Mouse (Mus musculus) lung, embryonic 14.5 days (tissue): ENCODE measurements at regions not wholly inside any gene's neighbourhood (a gene's known extent, or its start where the extent isn't known, plus 50 kb on each side); places are given as distances from the start of the nearest gene placed in this dataset.
A peak's percentile ranks its signal among the peaks of the same experiment; 100 is the strongest.

ENCODE experiments used
- ATAC-seq: fragments of 200-750 bp; cut with Nextera tagmentation; 2 replicates; pipeline ENCODE4 v1.8.0; 2017; ENCODE audit warnings: mild to moderate bottlenecking, moderate TSS enrichment, moderate library complexity; ENCODE audit not compliant: insufficient read depth
- DNase-seq: peaks from one replicate; pipeline ENCODE4 v3.0.0-alpha.2; 2015
- H3K27ac ChIP-seq: fragments of 300-500 bp; sonication (generic); 2 replicates; pipeline ENCODE4 v1.5.1; 2014; ENCODE audit warnings: low read depth, mild to moderate bottlenecking, moderate library complexity
- H3K27me3 ChIP-seq: fragments of 300-500 bp; sonication (generic); 2 replicates; pipeline ENCODE4 v1.6.1; 2014; ENCODE audit warnings: low read length, control low read depth; ENCODE audit not compliant: insufficient read depth
- H3K36me3 ChIP-seq: fragments of 300-500 bp; sonication (generic); 2 replicates; pipeline ENCODE4 v1.6.1; 2014; ENCODE audit warnings: control low read depth; ENCODE audit not compliant: insufficient read depth
- H3K4me1 ChIP-seq: fragments of 300-500 bp; sonication (generic); 2 replicates; pipeline ENCODE4 v1.6.1; 2014; ENCODE audit warnings: antibody characterized with exemption, control low read depth; ENCODE audit not compliant: insufficient read depth
- H3K4me2 ChIP-seq: fragments of 300-500 bp; sonication (generic); 2 replicates; pipeline ENCODE4 v1.6.1; 2014; ENCODE audit warnings: mild to moderate bottlenecking
- H3K4me3 ChIP-seq: fragments of 300-500 bp; sonication (generic); 2 replicates; pipeline ENCODE4 v1.5.1; 2014; ENCODE audit warnings: low read depth, low read length
- H3K9ac ChIP-seq: fragments of 300-500 bp; sonication (generic); 2 replicates; pipeline ENCODE4 v1.6.1; 2014
- H3K9me3 ChIP-seq: fragments of 300-500 bp; sonication (generic); 2 replicates; pipeline ENCODE4 v1.6.1; 2016; ENCODE audit warnings: low read depth, low read length, control low read depth
- CTCF ChIP-seq: IDR thresholded peaks from 2 replicates; pipeline ENCODE4 v1.5.1; 2016; ENCODE audit warnings: antibody characterized with exemption, low read depth
- whole genome bisulfite sequencing: fragments of 180-500 bp; shearing (Covaris S2); extraction: QIAGEN DNeasy Blood & Tissue Kit; methylation state at CpG from one replicate; pipeline ENCODE4 v1.1.7; 2014; 5-methylcytosine and 5-hydroxymethylcytosine counted together

- no peak for TF ChIP-seq CTCF
- no peaks in the 10 kb centered on the region for H3K9me3 ChIP-seq
- H3K4me3 ChIP-seq: no peak overlapping the region
- ATAC-seq (peak; percentile 84), DNase-seq (peak; percentile 79)
- no peaks in the 10 kb centered on the region for H3K36me3 ChIP-seq
- H3K27me3 ChIP-seq: no peaks in the 10 kb centered on the region
- no peaks in the 10 kb centered on the region for H3K4me1 ChIP-seq
- no peak overlapping the region for H3K27ac ChIP-seq
- H3K4me2 ChIP-seq: no peak overlapping the region
- no peak overlapping the region for H3K9ac ChIP-seq
- 52% methylated on average over 10 of the region's 10 CpGs for WGBS
These were observed 185.7 kb downstream of the Hace1 start for GRCm38 (mm10) chr10:45763160-45763955.

- H3K36me3 ChIP-seq: no peaks in the 10 kb centered on the region
- H3K27ac ChIP-seq: 0 out of 2 replicates have a peak overlapping the region, but pooled peaks have one; percentile 20
- H3K4me2 ChIP-seq: no peak overlapping the region
- H3K9me3 ChIP-seq: no peaks in the 10 kb centered on the region
- H3K4me3 ChIP-seq: no peak overlapping the region
- no peaks in the 10 kb centered on the region for H3K27me3 ChIP-seq
- no peak for TF ChIP-seq CTCF
- peak; percentile 17 for DNase-seq
- 29% methylated on average over 6 of the region's 6 CpGs for WGBS
- no peaks in the 10 kb centered on the region for H3K4me1 ChIP-seq
- no peak overlapping the region for H3K9ac ChIP-seq
- no peak for ATAC-seq
These were observed 202.1 kb downstream of the Hace1 start for GRCm38 (mm10) chr10:45779720-45780119.

- no peak for DNase-seq
- Histone ChIP-seq H3K4me2 (no peak overlapping the region), H3K9me3 (no peaks in the 10 kb centered on the region), H3K27me3 (no peaks in the 10 kb centered on the region), H3K4me3 (no peak overlapping the region), H3K27ac (no peak overlapping the region), H3K9ac (no peak overlapping the region), H3K36me3 (no peaks in the 10 kb centered on the region), H3K4me1 (no peaks in the 10 kb centered on the region)
- ATAC-seq: no peak
- 58% methylated on average over 5 of the region's 5 CpGs for WGBS
- no peak for TF ChIP-seq CTCF
These were observed 205.4 kb downstream of the Hace1 start for GRCm38 (mm10) chr10:45783026-45783425.

GRCm38 (mm10) chr10:45783461-45784149 lies 206.0 kb downstream of the Hace1 start:
- Histone ChIP-seq H3K27ac (no peak overlapping the region), H3K27me3 (no peaks in the 10 kb centered on the region), H3K9me3 (no peaks in the 10 kb centered on the region), H3K4me3 (no peak overlapping the region), H3K9ac (no peak overlapping the region), H3K4me1 (no peaks in the 10 kb centered on the region), H3K36me3 (no peaks in the 10 kb centered on the region), H3K4me2 (no peak overlapping the region)
- WGBS: 39% methylated on average over 11 of the region's 11 CpGs
- DNase-seq (no peak), ATAC-seq (no peak)
- TF ChIP-seq CTCF: no peak

- ATAC-seq: no peak
- 29% methylated on average over 2 of the region's 2 CpGs for WGBS
- H3K36me3 ChIP-seq: no peaks in the 10 kb centered on the region
These were observed 206.5 kb downstream of the Hace1 start for GRCm38 (mm10) chr10:45784150-45784479.

GRCm38 (mm10) chr10:45784575-45784974 lies 206.9 kb downstream of the Hace1 start:
- H3K36me3 ChIP-seq: no peaks in the 10 kb centered on the region
- H3K4me1 ChIP-seq: no peaks in the 10 kb centered on the region
- DNase-seq: no peak
- H3K9me3 ChIP-seq: no peaks in the 10 kb centered on the region
- H3K27ac ChIP-seq: no peak overlapping the region
- 68% methylated on average over 4 of the region's 4 CpGs for WGBS
- no peak for ATAC-seq
- no peak overlapping the region for H3K9ac ChIP-seq
- TF ChIP-seq CTCF: no peak
- H3K4me3 ChIP-seq: no peak overlapping the region
- H3K27me3 ChIP-seq: no peaks in the 10 kb centered on the region
- no peak overlapping the region for H3K4me2 ChIP-seq

More at GRCm38 (mm10) chr10:45784150-45784479, 206.5 kb downstream of the Hace1 start:
- Histone ChIP-seq H3K27ac (no peak overlapping the region), H3K9me3 (no peaks in the 10 kb centered on the region), H3K4me3 (no peak overlapping the region), H3K4me1 (no peaks in the 10 kb centered on the region), H3K4me2 (no peak overlapping the region), H3K27me3 (no peaks in the 10 kb centered on the region), H3K9ac (no peak overlapping the region)
- TF ChIP-seq CTCF: no peak
- no peak for DNase-seq

GRCm38 (mm10) chr10:45788356-45788755 lies 210.7 kb downstream of the Hace1 start:
- Histone ChIP-seq H3K4me3 (no peak overlapping the region), H3K36me3 (no peaks in the 10 kb centered on the region), H3K9me3 (no peaks in the 10 kb centered on the region), H3K27me3 (no peaks in the 10 kb centered on the region), H3K4me1 (no peaks in the 10 kb centered on the region), H3K27ac (no peak overlapping the region), H3K9ac (no peak overlapping the region), H3K4me2 (no peak overlapping the region)
- DNase-seq (no peak), ATAC-seq (no peak)
- TF ChIP-seq CTCF: no peak
- WGBS: 76% methylated on average over 1 of the region's 1 CpGs
